Mouse (Mus musculus) gastrocnemius, postnatal 25 days (tissue): ENCODE measurements around the gene 2200002J24Rik. TPM values are rescaled to one million over a fixed set of nuclear protein-coding genes. Genes with fewer than 3 reads are reported as not detected.

Experiments
- DNase-seq: peaks from one replicate; pipeline ENCODE4 v3.0.0; 2022
- long read RNA-seq, 2 experiments: library from polyadenylated mRNA; stranded (forward); transcript quantifications; one replicate each; pipeline ENCODE4 v2.0.0; 2021
- total RNA-seq, 2 experiments: library from RNA; stranded (reverse); gene quantifications; 1 replicate in 1 of 2; 2 replicates in 1 of 2; pipeline ENCODE4 v1.2.3; 2021

The 2200002J24Rik gene
- total RNA-seq, result not detected
- long read RNA-seq, experiment 1, result 0 reads
- long read RNA-seq, experiment 2, partial matches to known transcripts, result 0 of 1 reads
- long read RNA-seq, experiment 2, other reads (novel, unspliced or antisense), result 0 of 1 reads

DNA sequence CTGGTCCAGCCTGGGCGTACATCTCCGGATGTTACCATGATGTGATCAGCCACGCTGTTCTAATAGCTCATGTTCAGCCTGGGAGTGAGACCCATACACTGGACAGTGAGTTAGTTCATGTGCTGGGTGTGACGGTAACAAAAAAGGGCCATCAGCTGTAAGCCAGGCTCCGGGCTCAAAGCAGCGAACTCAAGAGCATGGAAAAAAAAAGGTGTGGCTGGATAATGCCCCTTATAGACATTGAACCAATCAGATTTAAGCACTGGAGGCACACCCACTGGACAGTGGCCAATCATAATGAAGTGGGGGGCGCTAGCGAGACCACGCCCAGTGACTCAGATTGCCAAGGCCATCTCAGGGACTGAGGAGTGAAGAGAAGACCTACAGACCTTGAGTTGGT is at the start of gene 2200002J24Rik:
Gene 2200002J24Rik, plus strand, starts transcription at position 338 of the 400 bp plus-strand sequence.
- no peak for DNase-seq

DNA sequence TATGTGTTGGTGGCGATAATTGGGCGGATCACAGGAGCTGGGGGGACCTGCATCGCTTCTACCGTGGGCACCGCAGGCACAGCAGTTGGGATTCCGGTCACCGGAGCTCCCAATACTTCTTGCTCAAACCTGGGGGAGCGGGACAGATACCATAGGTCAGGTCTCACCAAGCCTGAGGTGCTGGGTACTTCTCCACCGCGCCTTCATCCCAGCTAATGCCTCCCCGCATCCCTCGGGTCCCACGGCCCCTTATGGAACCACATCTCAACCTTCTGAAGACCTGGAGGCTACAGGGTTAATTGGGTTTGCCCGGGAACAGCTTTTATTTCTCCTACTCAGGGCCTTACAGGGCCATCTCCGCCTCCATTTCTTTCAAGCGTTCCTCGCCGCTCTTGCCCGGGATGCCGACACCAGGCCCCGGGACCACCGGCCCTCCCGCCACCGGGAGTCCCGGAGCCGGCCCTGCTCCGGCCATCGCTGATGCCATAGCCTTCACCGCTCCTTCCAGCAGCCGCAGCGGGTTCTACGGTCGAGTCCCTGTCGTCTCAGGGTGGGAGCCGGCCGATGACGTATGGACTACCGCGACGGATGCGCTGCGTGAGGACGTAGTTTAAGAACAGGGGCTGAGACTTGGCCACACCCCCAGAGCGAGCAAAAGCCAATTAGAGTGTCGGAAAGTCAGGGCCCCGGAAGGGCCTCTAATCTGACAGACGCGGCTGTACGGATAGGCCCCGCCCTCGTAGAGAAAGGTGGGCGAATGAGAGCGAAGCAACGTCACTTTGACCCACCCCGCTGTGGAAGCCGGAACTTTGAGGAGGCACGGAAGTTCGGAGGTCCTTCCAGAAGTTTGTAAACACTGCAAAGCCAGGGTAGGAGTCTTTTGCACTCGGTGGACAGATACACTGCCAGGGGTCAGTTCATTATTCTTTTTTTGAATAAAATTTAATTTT is 48.9 kb upstream of the 2200002J24Rik start, which contains the start of gene Rbm42:
Gene Rbm42, minus strand, starts transcription at position 727 of the 950 bp plus-strand sequence.
- peak; percentile 98 for DNase-seq

DNA sequence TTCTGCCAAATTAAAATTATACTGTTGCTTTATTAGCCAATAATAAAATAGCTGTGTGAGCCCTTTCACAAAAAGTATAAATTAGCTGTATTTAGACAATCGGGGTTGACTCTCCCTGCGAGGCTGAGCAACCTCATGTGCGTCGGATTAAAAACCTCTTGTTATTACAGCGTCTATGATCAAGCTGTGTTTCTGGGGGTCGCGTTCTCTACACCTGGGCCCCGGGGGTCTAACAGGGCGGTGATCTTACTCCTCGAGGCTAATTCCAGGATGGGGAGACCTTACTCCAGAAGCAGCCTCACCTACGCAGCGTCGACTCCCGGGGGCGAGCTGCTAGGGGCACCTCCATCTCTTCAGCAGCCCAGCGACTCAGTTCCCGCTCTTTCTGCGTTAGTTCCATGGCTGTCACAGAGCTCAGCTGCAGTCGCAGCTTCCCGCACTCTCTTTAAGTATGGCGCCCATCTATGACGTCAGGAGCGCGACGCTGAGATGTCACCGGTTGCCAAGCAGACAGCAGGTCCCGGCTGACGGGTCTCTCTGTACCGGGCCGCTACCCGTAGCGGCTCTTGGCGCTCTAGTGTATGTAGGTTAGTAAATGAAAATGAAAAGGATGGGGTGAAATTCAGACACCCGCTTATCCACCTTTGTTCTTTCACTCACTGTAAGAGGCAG is 34.1 kb upstream of the 2200002J24Rik start, which contains the start of gene Haus5:
Gene Haus5, minus strand, starts transcription at position 466 of the 672 bp plus-strand sequence.
- peak; percentile 79 for DNase-seq

DNA sequence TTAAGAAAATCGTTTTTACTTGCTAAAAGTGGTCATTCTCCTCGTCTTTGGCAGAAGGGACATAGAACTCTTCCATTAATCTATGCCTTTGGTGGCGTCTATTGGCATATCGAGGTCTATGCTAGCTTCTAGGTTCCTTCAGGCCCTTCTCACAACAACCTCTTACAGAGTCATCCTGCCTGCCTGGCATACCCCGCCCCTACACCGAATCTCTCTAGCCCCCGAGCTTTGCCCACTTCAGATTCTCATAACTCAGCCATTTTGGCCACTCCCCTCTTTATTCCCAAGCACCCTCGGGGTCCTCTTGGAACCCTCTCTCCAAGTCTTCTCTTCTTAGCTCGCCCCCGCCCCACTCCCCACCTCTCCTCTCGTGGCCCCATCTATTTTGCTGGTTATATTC is 33.4 kb upstream of the 2200002J24Rik start:
- DNase-seq, result no peak

DNA sequence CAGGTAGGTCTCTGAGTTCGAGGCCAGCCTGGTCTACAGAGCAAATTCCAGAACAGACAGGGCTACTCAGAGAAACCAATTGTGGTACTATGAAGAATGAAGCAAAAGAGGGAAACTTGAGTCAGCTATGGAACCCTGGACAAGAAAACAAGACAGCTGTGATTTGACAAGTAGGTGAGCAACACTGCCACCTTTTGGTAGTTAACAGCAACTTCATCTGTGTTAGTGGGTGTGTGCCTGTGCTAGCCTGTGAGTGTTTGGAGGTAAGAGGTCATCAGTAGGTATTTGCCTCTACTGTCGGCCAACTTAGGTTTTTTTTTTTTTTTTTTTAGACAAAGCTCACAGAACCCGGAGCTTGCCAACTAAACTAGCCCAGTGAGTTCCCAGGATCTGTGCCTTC is 29.5 kb upstream of the 2200002J24Rik start:
- DNase-seq, result no peak

DNA sequence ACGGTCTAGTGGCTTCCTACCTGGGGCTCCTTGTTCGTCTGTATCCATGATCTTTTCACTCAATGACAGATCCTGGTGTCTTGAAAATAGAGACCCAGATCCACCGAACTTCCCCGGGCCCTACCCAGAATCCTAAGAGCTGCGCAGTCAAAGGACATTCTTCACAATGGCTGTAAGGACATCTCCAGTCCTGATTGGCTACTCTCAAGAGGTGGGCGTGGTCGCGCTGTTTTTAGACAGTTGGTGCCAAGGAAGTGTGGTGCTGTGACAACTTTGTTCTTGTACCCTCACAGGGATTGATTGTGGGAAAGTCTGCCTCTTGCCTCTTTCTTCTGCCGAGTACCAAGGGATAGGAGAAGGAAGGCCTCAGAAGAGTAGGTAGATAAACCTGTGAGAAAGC is 27.2 kb upstream of the 2200002J24Rik start, which contains the start of gene Pmis2:
Gene Pmis2, minus strand, starts transcription at position 126 of the 400 bp plus-strand sequence.
- no peak for DNase-seq

DNA sequence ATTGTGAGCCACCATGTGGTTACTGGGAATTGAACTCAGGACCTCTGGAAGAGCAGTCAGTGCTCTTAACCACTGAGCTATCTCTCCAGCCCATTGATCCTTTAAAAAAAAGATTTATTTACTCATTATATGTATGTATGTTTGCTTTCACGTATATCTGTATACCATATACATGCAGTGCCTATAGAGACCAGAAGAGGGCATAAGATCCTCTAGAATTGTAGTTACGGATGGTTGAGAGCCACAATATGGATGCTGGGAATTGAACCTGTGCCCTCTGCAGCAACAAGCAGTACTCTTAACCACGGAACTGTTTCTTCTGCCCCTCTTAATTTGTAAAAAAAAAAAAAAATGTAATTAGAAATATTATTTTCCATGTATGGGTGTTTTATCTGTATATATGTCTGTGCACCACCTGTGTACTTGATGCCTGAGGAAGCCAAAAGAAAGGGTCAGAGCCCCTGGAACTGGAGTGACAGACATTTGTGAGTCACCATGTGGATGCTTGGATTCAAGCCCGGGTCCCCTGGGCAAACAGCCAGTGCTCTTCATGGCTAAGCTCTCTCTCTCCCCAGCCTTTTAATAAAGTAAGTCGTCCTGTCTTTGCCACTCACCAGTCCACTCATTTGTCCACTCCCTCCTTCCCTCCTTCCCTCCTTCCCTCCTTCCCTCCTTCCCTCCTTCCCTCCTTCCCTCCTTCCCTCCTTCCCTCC is 20.3 kb upstream of the 2200002J24Rik start:
- DNase-seq, result no peak

DNA sequence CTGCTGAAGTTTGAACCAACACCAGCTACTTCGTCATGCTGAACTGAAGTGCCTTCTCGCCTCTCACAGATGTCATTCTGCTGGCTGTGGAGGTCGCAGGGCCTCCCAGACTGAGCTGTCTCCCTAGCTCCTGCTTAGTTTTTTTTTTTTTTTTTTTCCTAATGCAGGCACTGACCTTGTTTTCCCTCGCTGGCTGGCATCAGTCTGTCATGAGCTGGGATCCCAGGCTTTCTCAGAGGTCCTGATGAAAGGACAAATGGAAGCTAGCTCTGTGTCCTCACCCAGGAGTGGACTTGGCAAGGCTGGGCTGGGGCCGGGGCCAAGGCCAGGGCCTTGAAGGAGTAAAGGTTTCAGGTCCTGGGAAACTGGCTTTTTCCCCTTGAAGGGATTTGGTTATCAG is 16.8 kb upstream of the 2200002J24Rik start:
- no peak for DNase-seq

DNA sequence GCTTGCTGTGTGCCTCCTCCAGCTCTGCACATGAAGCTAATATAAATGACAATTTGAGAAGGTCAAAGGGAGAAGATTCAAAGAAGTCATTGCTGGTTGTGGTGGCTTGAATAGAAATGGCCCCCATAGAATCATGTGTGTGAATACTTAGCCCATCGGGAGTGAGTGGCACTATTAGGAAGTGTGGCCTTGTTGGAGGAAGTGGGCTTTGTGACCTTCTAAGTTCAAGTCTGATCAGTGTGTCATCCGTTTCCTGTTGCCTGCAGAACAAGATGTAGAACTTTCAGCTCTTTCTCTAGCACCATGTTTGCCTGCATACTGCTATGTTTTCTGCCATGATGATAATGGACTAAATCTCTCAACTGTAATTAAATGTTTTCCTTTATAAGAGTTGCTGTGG is 15.3 kb upstream of the 2200002J24Rik start:
- DNase-seq, result no peak

DNA sequence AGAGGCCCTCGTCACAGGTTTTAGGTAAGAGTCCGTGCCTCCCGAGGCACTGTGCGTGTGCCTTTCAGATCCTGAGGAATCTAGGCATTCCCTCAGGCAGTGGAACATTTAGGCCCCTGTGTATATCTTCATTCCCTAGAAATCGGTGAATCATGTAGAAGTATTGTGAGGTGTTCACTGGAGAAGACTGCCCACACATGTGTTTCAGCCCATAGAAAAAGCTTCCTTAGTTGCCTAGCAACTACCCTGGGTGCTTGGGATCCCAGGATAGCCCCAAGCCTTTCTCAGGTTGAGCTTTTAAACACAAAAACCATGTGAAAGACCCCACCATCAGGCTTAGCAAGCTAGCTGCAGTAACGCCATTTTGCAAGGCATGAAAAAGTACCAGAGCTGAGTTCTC is 10.4 kb upstream of the 2200002J24Rik start:
- no peak for DNase-seq

DNA sequence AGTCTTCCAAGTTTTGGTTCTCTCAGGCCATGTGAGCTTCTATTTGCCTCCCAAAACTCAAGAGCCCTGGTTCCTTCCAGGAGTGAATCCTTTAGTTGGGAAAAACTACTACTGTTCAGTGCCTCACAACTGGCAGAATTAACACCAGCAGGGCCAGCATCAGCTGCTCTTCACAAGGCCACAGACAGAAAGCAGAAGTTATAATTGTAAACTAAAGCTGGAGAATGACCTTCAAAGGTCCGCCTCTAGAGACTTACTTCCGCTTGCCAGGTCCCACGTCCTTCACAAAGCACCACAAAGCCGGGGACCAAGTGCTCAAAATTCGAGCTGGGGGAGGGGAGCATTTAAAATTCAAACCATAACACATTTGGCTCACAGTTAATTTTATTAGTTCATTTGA is 625 bp upstream of the 2200002J24Rik start:
- DNase-seq, result no peak

DNA sequence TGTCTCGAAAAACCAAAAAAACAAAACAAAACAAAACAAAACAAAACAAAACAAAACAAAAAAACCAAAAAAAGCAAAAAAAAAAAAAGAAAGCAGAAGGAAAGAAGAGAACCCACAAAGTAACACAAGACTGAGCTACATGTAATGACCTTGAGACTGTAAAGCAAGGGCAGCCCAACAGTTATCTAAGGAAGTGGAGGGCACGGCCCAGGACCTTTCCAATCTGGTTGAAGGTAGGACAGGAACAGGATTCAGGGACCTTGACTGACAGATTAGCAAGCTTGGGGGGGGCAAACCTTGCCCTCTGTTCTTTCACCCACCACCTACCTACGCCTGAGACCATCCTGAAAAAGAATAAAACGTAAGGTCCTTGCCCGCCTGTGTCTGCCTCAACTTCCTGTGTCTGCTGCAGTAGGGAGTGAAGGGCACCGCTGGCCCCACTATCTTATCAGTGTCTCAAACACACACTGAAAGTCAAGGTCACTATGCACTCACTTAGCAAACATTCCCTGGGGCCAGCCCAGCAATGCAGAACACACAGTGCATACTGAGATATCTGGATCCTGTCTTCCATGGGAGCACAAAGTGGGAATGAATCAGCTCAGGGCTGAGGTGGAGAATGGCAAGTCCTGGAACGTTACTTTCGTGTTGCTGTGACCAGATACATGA is 7.6 kb downstream of the 2200002J24Rik start:
- DNase-seq, result no peak

DNA sequence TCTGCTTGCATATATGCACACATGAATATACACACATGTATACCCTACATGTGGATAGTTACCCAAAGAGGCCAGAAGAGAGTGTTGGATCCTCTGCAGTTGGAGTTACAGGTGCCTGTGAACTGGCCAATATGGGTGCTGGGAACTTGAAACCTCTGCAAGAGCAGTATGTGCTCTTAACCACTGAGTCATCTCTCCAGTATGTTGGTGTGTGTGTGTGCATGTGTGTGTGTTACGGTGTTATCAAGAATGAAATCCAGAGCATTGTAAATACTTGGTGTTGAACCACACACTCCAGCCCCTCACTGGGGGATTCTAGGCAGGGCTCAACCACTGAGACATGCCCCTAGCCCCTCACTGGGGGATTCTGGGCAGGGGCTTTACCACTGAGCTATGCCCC is 8.7 kb downstream of the 2200002J24Rik start:
- DNase-seq, result no peak

DNA sequence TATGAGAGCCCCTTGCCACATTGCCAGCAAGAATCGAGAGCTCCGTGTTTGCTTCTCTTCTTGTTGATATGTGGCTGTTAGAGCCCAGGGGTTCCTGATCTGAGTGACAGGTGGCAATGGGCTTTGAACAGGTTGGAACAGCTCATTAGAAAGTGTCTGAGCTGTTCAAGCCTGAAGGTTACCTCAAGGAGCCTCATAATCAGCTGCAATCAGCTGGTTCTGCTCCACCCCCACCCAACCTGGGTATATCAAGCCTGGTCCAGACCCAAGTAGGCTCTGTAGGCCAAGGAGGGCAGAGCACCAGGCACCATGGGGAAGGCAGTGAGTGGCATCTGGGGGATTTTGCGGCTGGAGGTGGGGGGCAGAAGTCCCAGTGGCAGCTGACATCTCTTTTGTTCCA is 13.2 kb downstream of the 2200002J24Rik start, which contains the start of gene Atp4a:
Gene Atp4a, plus strand, starts transcription at position 268 of the 400 bp plus-strand sequence.
- no peak for DNase-seq

DNA sequence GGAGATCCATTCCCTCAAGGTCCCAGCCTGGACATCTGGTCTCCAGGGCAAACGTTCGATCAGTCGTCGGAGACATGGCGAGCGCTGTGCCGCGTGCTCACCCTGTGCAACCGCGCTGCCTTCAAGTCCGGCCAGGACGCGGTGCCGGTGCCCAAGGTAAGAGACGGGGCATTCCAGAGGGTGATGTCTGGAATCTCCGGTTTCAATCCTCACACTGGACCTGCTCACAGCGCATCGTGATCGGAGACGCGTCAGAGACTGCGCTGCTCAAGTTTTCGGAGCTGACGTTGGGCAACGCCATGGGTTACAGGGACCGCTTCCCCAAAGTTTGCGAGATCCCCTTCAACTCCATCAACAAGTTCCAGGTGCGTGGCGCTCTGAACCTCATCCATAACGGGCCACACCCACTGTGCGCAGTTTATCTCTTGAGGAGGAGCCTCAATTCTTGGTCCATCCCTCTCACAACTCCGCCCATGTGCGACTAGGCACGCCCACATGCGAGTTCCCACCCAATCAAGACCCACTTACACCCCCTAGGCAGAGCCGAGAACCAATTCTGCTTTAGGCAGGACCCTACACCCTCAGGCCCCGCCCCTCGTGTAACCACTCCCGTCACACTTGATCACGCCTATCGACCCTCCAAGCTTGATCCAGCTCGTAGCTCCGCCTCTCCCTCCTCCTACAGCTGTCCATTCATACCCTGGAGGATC is 18.4 kb downstream of the 2200002J24Rik start:
- peak; percentile 43 for DNase-seq

DNA sequence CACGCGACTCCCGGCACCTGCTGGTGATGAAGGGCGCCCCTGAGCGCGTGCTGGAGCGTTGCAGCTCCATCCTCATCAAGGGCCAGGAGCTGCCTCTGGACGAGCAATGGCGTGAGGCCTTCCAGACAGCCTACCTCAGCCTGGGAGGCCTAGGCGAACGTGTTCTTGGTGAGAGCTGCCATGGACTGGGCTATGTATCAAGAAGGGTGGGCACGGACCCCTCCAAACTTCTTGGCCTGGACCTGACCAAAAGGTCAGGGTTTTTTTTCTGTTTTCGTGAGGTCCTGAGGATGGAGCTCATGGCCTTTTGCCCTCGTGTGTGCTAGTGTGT is 19.0 kb downstream of the 2200002J24Rik start:
- no peak for DNase-seq

DNA sequence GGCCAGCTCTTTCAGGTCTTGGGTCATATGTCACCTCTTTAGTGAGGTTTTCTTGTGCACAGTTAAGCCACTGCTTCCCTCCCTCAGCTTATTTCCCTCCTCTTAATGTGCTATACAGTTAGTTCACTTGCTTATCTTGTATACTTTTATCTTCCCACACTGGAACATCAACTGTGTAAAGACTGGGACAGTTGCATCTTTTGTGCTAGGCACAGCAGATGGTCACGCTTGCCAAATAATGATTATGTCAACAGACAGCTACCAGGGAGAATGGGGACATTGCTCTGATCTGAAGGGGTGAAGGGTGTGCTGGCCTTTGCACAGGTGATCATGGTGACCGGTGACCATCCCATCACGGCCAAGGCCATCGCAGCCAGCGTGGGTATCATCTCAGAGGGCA is 20.9 kb downstream of the 2200002J24Rik start:
- no peak for DNase-seq

DNA sequence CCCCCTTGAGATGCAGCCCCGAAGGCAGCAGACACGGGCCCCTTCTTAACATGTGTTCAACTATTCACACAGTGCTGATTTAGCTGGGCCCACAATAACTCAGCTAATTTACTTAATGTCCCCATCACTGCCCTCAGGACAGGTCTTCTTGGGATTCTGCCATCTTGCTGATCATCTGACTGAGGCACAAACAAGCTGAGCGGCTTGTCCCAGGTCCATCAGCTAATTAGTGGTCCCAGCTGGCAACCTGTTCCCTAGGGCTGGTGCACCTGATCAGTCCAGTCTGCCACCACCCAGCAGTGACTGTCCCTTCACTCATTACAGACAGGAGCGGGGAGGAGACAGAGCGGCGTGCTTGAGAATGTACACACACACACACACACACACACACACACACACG is 22.6 kb downstream of the 2200002J24Rik start:
- no peak for DNase-seq

DNA sequence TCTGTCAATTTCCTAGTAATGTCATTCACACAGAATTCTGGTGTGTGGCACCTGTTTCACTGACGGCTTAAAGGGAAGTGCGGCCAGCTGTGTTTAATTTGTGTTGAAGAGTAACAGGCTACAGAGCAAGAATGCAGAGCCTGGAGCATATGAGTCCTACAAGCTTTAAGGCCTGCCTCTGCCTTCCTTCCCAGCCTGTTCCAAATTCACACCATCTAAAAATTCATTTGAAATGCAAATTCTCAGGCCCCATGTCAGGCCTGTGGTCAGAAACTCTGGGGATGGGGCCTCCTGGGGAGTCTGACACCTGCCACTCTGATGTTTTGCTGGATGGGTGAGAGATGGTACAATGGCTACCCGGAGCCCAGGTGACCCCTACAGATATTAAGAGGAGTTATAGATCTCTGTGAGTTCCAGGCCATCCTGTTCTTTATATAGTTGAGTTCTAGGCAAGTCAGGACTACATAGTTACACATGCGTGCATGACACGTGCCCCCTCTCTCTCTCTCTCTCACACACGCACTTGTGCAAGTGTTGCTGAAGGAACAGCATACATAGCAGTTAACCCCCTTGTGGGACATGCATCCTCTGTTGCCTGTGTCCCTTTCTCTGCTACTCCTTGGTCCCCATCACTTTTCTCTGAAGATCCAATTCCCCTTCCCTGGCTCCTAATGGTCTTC is 24.7 kb downstream of the 2200002J24Rik start:
- no peak for DNase-seq

DNA sequence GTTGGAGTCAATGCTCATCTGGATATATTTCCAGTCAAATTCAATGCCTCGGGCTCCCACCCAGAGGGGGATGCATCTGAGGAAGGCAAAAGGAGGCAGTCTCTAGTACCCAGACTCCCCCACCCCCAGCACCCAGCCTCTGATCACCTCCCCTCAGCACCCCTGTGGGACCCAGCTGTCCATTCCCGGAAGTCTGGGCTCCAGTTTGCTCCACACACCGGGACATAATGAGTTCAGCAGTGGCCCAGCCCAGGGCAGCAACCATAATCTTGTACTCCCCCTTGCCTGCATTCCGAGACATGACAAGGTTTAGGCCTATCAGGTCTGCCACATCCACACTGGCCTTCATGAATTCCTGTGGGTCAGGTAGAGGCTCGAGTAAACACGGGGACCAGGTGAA is 29.5 kb downstream of the 2200002J24Rik start:
- DNase-seq, result no peak
